Mouse (Mus musculus) embryo, embryonic 9.5 days (tissue): ENCODE measurements at regions not wholly inside any gene's neighbourhood (a gene's known extent, or its start where the extent isn't known, plus 50 kb on each side); places are given as distances from the start of the nearest gene placed in this dataset.

Experiments used
- DNase-seq: peaks from one replicate; pipeline ENCODE4 v3.0.0-alpha.2; 2017; ENCODE audit errors: extremely low spot score

GRCm38 (mm10) chr11:24390578-24390977 is 312.7 kb downstream of the Bcl11a start:
- DNase-seq: no peak

DNA sequence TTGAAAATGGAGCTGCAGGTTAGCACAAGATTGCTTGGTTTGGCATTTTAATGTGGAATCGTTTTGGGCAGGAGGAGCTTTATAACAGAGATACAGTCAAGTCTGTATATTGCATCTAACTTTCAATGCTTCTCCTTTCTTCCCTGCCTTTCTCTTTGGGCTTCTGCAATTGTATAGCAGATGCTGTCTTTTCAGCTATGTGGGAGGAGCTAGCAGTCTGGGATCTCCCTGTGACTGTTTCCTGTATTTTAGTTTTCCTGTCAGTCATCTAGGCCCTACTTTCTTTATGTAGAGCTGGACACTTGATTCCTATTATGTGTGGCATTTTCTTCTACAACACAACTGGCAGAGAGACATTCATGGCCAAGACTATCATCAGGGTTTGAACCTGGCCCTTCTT is 313.5 kb downstream of the Bcl11a start:
- no peak for DNase-seq

- no peak for DNase-seq
Observed at GRCm38 (mm10) chr11:24395478-24395877, 317.6 kb downstream of the Bcl11a start.

DNA sequence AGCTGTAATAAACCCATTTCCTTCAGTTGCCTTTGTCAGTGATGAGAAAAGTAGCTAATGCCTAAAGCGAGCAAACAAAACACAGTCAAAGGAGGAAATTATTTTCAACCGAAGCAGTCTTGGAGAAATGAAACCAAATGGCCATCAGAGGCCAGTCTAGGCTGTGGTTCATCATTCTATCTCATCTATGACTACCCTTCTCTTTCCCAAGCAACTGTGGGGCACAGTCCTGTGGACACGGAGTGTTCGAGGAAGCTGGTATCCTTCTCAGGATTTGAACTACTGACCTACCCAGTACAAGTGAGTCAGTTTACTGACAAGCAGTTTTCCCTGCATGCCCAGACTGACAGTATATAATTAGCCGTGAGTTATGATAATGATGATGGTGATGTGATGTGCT is 319.1 kb downstream of the Bcl11a start:
- DNase-seq: no peak

GRCm38 (mm10) chr11:24397710-24398109 is 319.9 kb downstream of the Bcl11a start:
- DNase-seq: no peak

DNA sequence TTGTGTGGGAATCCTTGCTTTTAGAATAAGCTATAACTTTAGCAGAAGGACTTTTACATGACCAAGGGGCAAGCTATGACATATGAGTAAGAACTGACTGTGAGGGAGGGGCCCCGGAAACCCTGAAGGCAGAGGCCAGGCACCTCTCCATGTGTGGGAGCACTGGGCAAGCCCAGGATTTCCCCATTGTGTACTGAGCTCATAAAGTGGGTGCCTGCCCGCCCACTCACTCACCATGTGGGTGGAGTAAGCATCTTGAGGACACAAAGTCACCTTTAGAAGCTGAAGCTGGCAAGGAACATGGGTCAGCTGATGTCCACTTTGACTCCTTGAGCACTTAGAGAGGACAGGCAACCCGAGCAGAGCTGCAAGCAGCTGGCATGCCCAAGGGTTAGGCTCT is 323.3 kb downstream of the Bcl11a start:
- no peak for DNase-seq

DNA sequence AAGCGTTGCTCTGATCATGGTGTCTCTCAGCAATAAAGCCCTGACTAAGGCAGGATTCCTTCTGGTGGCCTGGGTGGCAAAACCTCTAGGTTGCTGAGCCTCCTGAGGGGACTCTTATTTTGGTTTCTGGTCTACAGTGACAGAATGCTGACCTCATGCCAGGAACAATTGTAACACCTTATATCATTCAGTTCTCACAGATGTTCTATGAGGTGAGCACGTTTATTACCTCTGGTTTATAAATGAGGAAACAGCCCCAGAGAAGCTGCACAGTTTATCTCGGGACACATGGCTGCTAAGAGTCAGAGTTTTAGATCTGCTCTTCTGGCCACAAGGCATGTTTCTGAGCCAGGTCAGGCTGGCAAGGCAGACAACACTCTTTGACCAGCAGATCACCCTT is 324.3 kb downstream of the Bcl11a start:
- no peak for DNase-seq

DNA sequence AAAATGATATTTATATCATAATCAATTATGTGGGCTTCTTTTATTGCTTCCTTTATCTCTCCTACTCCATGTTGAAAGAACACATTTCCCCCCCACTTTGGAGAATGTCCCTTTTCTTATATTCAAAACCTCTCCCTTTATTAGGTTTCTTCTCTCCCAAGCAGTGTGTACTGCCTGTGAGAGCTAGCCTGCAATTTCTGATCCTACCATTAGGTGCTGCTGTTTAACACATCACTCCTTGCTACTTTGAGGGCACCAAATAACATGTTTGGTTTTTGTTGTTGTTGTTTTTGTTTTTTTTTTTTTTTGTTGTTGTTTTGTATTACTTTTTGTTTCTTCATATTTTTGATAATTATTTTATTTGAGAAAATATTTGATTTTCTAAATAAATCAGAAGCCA is 336.9 kb downstream of the Bcl11a start:
- DNase-seq: peak; percentile 9

DNA sequence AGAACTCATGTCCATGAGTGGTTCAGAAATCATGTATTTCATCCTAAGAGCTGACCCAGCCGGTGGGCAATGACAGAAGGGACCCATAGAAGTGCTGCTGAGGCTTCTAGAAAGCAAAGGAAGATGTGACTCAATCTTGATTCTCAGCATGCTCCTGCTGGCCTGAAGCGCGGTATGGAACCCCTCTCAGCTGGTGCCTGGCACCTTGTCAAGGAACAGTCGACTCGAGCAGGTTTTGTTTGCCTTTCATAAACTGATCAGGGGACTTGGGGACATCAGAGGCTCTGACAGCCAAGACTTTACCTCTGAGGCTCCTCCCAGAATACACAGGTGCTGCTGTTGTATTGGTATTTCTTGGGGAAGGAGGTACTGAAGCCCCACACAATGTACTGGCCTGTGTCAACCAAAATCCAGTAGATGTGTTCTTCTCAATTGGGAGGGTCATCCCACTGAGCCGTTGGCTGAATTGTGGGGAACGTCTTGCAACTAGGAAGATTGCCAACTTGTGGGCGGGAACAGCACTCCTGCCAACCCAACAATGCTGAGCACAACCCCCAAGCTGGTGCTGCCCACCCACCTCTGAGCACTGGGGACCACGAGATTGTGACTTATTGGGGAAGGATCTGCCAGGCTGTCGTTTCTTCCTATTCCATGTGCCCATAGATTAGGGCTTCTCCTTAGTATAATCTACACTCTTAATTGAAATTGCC is 344.4 kb downstream of the Bcl11a start:
- DNase-seq: no peak

GRCm38 (mm10) chr11:24423278-24423677 is 345.4 kb downstream of the Bcl11a start:
- no peak for DNase-seq

DNA sequence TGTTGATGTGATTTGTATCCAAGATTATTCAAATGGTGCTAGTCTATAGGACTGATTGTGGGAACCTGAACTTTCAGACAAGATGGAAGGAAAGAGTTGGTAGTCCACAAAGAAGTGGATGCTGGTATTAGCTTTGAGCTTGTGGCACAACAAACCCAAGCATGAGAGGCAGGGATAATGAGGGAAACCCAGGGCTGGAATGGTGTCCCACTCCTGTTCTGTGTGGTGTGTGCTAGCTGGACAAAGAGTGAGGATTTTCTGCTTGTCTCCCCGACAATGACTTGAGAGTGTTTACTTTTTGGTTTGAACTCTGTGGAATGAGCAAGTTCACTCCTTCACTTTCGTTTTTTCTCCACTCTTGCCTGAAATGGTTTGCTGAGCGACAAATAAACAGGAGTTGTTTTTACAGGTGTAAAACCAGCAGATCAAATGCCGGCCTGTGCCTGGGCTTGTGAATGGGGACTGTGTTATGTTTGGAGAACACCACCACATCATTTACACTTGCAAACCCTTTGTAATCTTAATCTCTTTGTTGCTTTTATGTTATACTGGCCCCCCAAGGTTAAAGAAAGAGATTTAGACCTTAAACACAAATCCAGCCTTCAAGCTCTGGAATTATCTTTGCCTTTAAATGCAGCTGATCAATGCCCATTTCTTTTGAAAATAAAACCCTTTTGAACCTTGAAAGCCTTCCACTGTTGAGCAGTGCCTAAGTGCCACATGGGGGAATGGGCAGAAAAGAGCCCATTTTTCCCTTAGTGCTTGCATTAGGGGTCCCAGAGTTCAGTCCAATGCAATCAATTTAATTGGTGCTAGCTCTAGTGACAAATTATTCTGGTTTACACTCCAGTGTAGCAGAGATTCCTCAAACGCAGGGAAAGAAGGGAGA is 349.4 kb downstream of the Bcl11a start:
- DNase-seq: peak; percentile 10

DNA sequence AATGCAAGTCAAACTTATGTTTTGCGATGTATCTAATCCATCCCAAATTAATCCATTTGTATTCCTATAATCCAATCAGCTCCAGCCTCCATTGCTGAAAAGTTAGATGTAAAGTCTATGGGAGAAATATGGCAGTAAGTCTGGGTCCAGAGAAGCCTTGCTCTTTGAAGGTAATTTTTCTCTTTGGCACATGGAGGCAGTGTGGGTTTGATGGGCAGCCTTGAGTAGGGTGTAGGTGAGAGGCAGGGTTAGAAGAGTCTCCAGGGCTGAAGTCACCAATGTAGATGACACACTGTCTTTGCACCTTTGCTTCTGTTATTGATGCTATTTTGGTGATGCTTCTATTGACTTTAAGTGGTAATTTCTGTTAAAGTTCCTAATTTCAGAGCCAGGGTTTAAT is 370.8 kb downstream of the Bcl11a start:
- DNase-seq: no peak

GRCm38 (mm10) chr11:24452267-24452666 is 374.4 kb downstream of the Bcl11a start:
- no peak for DNase-seq

DNA sequence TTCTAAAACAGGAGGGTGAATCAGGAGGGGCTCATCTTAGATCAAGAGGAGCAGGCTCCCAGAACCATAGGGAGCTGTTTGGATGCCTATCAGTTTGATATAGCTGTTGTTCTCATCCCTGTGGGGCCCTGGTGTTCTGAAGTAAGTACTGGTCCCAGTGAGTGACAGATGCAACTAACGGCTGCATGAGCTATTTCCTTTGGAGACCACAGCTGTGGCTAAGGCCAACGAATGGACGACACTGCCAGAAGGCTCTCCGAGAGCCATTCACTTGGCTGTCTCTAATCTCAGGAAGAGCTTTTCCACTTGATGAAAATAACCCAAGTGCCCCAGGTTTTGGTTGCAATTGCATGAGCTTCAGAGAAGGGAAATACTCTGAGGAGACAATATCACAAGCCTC is 386.8 kb downstream of the Bcl11a start:
- DNase-seq: no peak

GRCm38 (mm10) chr11:24467458-24467857 is 389.6 kb downstream of the Bcl11a start:
- DNase-seq: no peak

- no peak for DNase-seq
Observed at GRCm38 (mm10) chr11:24470469-24470868, 392.6 kb downstream of the Bcl11a start.

DNA sequence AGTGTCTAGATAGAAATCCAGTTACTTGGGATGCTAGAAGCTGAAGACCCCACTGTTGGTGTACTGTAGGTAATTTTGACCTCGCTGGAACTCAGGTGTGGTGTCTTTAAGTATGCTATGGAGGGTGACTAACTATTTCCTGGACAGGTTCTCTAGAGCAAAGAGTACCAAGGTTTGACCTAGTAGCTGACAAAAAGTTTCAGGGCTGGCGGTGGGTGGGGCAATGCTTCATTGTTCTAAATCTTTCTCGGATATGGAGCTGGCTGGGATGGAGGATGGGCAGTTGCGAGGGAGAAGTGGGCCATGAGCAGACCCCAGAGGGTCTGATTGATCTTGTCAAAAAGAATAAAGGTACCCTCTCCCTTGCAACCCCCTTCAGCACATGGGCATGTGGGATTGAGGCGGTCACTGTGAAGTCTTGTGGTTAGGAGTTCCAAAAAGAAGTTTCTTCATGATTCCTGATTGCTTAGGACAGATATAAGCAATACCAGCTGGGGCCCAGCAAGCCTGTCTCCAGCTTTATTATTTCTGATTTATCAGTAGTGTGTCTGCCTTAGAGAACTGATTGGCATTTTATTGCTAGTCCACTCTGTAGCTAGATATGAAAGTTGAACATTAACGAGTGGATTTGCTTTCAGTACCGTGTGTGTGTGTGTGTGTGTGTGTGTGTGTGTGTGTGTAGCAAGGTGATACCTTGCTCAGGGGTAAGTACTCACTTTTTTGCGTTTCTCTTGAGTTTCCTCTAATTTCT is 394.9 kb downstream of the Bcl11a start:
- DNase-seq: no peak

DNA sequence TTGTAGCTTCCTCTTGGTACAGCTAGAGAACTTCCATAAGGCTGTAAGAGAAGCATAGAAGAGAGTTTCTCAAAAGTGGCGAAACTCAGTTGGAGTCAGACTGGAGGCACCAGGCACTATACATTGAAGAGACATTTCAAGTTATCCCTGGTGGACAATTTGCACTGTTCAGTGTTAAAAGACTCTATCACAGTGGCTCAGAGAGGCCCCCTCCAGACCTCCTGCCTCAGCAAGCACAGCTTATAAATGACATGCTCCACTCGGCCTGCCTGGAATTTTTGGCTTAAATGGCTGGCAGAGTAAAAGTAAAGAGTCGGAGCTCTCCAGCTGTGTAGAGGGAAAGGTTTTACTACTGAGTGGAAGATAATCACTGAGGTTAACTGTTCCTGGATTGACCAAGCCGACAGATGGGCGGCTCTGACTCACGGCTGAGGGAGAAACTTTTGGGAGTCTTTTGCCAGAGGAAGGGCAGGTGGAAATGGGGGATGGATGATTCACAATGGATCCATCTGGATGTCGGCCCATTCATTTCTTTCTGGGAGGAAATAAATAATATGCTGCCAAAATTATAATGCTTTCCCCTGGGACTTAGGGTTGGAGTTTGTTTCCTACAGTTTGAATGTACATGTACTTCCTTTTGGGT is 395.6 kb downstream of the Bcl11a start:
- DNase-seq: no peak

- DNase-seq: no peak
Observed at GRCm38 (mm10) chr11:24502722-24503424, 425.0 kb downstream of the Bcl11a start.

GRCm38 (mm10) chr11:24515568-24515967 is 437.7 kb downstream of the Bcl11a start:
- no peak for DNase-seq

- no peak for DNase-seq
Observed at GRCm38 (mm10) chr11:24535462-24535861, 457.6 kb downstream of the Bcl11a start.
